Mouse (Mus musculus) naive thymus-derived CD4-positive, alpha-beta T cell, adult 2 months (primary cell): ENCODE results near the gene Zbtb3.

Experiments
- DNase-seq: peaks from one replicate; pipeline ENCODE4 v3.0.0-alpha.2; 2011; ENCODE audit warnings: low read depth

Zbtb3 gene

DNA sequence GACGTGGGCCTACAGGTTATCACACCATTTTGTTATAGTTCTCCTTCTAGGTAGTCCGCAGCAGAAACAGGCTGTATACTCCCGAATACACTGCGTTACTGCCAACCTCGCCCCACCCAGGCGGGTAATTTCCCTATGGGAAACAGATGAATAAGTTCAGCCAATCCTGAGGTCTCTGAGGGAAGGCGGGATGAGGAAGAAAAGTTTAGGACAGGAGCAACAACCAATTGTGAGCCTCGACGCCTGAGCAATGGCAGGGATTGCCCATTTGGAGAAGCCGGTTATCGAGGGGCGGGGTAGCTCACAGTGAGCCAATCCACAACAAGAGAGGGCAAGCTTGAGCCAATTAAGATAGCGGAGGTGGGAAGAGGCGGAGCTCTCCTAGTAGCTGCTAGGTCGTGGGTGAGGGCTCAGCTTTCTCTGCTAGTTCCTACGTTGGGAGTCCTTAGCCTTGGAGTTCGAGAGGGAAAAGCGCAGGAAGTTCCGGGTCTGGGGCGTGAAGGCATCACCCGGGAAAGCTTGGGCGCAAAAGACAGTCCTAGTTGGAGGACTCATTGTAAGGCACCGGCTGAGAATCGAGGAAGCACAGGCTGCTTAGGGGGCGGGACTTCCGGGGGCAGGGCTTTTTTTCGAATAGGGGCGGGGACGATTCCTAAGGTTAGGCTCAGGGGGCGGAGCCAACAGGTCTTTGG lies at the start of gene Zbtb3:
Gene Zbtb3 (plus strand): TSS at position 426 of the 692 bp plus-strand sequence.
- DNase-seq, result peak; percentile 95

DNA sequence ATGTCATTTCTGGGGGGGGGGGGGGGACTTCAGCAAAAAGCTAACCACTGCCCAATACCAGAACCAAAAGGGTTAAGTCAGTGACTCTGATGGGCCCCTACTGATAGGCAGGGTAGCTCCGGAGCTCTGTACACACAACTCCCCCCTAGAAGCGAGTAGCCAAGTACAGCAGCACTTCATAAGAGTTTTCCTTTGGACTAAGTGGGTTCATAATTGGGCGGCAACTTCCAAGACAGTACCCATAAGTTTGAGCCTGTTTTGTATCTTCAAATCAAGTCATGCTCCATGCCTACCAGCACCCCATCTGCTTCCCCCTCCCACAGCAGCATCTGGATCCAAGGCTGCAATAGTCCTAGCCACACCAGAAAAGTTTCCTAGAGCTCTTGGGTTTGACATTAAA lies 46.7 kb upstream of the Zbtb3 start:
- no peak for DNase-seq

DNA sequence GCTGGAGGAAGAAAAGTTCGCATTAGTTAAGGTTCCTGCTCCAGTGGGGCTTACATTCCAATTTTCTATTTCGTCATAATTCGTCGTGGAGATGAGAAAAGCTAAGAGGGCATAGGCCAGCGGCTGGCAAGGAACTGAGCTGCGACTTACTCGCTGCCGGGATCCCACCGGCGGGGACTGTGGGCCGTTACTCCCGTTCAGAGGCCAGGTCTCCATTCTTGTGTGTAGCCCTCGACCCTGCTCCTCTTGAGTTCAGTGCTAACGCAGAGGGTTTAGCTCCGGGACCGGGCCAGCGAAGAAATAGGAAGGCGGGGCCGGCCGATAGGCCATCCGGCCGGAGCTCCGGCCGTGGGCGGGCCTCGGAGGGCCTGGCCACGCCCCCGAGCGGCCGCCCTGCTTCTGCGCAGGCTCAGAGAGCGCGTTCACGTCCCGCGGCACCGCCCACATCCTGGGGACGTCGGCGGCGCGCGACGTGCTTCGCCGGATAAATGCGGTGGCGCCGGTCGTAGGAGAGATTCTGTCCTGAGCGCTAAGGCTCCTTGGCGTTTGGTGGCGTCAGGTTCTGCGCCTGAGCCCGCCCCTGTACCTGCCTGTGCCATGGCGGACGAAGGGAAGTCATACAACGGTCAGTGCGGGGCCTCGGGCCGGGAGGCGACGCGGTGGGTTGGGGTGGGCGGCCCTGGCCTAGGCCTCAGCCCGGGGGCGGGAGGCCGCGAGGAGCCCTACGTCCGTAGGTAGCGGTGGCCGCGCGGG lies 45.5 kb upstream of the Zbtb3 start, which contains the start of gene Nxf1:
Gene Nxf1 (plus strand): TSS at position 439 of the 753 bp plus-strand sequence.
- DNase-seq, result peak; percentile 95

DNA sequence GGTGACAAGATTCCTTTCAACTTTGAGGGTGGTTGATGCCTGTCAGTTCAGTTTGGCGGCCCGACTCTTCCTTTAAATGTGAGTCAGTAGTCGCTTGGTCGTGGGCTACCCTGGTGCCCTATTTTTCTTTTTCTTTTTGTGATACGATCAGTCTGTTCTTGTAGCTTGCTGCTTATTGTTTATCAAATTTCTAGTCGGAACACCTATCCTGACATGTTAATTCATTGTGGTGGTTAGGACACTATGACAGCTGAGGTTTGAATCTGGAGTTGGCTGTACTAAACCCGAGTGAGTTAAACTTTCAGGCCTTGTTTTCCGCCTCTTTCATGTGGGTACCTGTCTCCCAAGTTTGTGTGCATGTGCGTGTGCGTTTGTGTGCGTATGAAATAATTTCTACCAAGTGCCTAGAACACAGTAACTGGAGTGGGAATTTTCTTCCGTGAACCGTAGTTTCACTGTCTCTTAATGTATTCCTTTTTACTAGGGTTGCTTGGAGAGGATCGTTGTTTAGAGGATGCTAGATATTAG lies 44.8 kb upstream of the Zbtb3 start:
- peak; percentile 76 for DNase-seq

DNA sequence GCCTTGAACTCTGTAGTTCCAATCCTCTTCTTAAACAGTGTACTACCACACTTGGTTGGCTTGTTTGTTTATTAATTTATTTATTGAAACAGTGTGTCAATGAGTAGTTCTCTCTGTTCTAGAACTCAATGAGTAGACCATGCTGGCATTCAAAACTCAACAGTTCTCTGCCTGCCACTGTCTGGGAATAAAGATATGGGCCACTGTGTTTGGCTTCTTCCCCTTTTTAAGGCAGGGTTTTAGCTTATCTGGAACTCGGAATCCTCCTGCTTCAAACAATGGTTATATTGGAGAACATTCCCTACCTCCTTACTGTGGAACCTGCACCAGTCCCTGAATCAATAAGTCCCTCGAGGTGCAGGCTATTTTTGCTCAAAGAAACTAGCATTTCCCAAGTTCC lies 43.5 kb upstream of the Zbtb3 start:
- no peak for DNase-seq

DNA sequence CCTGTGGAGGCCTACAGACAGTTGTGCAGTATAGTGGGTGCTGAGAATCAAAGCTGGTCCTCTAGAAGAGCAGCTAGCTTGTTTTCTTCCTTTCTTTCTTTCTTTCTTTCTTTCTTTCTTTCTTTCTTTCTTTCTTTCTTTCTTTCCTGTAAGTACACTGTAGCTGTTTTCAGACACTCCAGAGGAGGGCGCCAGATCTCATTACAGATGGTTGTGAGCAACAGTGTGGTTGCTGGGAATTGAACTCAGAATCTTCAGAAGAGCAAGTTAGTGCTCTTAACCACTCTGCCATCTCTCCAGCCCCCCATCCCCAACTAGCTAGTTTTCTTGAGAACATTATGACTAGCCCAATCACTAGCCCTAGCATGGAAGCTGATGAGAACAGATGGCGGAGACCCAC lies 41.6 kb upstream of the Zbtb3 start:
- DNase-seq, result no peak

DNA sequence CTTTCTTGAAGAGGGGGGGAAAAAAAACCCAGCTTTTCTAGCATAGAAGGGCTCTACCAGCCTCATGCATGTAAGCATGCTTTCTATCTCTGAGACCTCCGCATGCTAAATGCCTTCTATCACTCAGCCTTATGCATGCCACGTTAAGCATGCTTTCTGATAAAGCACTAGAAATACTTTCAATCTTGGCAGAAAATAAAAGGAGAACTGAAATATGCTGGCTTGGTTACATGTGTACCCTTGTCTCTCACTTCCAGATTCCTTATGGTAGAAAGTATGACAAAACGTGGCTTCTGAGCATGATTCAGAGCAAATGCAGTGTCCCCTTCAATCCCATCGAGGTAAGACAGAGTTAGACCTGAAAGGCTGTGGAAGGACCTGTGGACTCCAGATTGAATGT lies 39.1 kb upstream of the Zbtb3 start:
- DNase-seq, result no peak

DNA sequence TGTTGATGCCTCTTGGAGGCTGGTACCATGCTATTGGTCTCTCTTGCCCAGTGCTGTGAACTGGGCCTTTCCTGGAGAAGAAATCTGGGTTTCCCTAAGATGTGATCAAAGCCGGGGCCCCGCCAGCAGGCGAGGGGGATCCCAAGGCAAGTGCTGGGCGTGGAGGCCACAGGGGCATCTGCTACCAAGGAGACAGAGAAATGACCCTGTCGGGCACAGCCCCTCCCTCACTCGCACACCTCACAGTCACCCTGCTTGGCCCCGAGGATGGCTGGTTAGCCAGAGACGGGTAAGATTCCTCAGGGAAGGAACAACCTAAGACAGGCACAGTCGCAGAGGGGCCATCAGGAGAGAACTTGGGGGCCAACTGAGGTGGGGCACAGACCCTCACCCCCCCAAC lies 36.8 kb upstream of the Zbtb3 start:
- DNase-seq, result no peak

DNA sequence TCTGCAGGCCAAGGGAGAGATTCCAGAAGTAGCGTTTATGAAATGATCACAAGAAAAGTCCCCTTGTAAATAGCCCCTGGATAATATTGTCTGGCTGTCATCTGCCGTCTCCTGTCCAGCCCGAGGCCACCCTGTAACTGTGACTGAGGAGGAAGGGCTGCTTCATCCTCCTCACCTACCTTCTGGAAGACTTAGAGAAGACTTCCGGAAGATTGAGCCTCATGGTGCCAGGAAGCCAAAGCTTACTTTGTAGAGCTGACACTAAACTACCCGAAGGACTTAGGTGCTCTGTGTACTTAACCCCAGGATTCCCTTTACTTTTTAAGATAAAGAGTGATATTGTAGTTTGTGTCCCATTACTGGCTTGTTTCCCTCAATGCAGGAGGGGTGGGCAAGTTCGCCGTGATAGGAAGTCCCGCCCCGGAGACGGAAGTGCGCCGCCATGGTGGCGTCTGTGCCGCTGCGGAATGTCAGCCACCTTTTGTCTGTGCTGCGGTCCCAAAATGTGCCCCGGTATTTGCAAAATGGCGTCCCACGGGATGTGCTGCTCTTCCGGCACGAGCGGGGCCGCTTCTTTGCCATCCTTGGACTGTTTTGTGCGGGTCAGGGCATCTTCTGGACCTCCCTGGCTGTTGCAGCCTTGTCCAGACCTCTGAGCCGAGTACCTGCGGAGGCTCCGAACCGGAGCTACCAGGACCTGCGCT lies 31.6 kb upstream of the Zbtb3 start, which contains the start of gene Tmem223:
Gene Tmem223 (plus strand): TSS at position 430 of the 704 bp plus-strand sequence.
- peak; percentile 89 for DNase-seq

DNA sequence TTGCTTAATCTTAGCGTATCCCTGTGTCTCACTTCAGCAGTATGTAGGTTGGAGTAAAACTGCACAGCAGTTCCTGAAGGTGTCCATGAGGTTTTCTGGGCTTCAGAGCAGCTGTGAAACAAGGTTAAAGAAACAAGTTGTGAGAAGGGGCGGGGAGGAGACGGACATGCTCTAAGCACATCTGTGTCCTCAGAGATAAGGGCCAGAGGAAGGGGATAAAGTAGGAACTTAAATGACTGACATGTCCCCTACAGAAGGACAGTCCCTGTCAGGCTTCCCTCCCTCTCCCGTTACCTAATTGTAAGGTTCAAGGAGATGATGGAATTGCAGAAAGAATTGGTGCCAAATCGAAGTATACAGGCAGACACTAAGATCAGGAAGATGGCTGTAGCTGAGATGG lies 29.4 kb upstream of the Zbtb3 start:
- DNase-seq, result no peak

DNA sequence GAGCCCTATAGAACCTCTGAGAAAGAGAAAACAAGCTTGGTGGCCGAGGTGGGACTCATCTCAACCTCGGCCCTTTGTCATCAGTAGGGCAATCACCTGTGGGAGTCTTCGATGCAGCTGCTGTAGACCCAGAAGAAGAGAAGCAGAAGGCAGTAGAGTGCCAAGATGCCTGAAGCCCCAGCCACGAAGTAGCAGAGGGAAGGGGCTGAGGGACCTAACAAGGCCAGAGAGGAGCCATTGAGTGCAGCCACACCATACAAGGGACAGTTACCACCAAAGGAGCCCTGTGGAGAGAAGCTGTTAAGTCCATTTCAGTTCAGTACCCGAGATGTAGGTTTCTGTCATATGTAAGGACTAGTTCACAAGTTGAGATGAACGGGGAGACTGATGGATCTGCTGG lies 28.9 kb upstream of the Zbtb3 start:
- DNase-seq, result no peak

DNA sequence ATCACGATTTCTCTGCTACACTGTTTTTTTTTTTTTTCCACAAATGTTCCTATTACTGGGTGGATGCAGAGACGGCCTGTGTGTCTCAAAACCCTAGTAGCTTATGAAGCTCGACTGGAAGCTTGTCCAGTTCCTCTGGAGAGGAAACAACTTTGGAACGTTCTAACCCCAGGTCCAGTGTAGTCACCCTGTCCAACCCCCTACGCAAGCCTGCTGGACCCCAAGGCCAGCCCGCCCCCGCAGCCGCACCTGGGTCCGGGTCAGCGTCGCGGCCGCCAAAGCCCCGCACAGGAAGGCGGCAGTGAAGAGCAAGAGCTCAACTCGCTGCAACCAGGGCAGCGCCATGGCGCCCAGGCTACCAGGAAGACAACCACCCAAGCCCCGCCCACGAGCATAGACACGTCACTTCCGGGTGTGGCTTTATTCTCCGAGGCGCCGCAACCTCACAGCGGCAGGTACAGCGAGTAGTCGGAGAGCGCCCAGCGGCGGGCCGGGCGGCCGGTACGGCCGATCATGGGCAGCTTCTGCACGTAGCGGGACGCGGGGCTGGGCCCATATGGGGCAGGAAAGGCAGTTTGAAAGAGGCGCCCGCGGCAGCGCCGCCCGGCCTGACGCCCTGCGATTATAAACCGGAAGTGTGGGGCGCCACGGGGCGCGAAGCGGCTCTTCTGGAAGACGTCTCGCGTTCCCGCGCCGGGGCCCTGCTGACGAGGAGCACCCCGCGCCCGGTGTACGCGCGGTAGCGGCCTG lies 28.1 kb upstream of the Zbtb3 start, which contains the start of gene Tmem179b:
Gene Tmem179b (minus strand): TSS at position 382 of the 750 bp plus-strand sequence.
- DNase-seq, result peak; percentile 98

DNA sequence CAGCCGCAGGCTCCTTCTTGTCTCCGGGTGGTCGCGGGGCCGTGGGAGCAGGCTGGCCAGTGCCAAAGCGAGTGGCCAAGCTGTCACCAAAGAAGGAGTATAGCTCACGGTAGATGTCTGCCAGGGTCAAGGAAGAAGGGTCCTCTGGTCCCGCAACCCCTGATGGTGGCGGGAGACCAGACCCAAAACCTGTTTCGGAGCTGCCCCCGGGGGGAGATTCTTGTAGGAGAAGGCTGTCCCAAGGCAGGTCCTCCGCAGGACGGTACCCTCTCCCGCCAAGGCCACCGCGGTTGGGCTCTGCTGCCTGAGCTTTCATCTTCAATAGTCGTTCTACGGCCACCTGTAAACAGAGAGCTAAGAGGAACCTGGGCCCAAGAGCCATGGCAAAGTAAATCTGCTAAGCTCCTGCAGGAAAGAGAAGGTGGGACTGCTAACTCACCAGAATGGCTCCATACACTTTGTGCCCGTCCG lies 27.4 kb upstream of the Zbtb3 start:
- no peak for DNase-seq

DNA sequence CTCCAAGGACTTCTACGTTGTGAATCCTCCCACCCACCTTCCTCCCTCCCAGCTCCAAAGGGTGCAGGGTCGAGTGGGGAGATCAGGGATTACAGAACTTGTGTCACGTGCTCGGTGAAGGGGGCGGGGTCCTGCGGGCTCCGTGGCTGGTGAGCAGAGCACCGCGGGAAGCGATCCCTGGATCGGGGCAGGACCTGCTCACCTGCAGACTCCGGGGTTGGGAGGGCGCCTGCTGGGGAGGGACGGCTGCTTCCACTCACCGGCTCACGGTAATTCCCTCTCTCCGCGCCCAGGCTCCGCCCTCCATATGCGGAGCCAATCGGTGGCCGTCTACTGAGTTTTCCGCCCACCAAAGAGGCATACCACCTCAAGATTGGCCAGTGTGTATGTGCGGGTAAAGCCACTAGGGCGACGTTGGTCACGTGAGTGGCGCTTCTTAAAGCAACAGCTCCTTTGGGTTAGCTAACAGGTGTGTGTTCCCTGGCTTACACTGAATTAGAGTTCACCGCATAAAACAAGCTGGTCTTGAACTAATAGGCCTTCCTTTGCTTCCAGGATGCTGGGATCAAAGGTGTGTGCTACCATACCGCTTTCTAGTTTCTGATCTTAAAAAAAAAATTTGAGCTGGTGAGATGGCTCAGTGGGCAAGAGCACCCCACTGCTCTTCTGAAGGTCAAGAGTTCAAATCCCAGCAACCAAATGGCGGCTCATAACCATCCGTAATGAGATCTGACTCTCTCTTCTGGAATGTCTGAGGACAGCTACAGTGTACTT lies 16.2 kb upstream of the Zbtb3 start, which contains the start of gene Taf6l:
Gene Taf6l (minus strand): TSS at position 410 of the 774 bp plus-strand sequence.
- DNase-seq, result peak; percentile 96

DNA sequence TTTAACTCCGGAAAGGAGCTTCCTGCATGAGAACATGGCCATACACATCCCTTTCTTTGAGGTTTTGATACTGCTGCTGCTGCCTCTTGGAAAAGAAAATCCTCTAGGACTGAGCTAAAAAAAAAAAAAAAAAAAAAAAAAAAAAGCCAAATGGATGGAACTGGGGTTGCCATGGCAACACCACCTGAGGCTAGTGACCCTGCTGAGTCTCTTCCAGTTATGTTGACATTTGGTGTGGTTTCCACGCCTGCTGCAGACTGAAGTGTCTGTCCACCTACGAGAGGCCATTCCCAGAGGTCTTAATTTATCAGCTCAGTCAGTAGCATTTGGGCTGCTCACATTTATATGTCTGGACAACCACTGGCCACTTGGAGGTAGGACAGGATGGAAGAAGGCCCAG lies 13.8 kb upstream of the Zbtb3 start:
- DNase-seq, result no peak

DNA sequence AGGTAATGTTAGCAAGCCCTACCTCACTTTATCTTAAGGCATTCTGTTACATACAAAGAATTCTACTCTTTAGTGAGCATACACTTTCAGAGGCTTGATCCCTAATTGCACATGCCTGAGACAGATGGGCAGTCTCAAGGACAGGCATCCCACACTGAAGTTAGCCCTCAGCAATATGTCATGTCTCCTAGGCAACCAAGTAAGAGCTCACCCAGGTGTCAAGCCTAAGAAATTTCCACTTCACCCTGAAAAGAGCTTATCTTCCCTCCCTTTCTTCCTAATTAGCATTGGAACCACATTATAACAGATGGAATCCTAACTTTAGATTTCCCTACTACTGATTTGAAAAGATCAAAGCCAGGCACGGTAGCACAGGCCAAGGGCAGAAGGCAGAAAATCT lies 13.2 kb upstream of the Zbtb3 start:
- DNase-seq, result no peak

DNA sequence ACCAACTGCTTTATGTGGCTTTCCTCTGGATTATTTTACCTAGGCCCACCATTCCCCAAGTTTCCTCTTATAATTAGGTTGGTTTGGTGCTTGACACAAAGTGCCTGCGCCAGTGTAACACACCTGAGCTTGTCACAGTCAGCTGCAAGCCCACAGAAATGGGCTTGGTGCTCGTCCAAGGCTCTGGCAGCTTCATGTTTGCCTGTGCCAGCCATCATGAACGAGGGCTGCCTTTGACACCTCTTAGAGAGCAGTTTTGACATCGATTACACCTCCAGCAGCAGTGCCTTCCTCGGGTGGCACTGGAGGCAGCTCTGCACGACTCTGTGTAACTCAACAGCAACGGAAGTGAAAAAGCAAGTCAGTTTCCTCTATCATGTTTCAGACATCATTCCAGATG lies 12.2 kb upstream of the Zbtb3 start:
- no peak for DNase-seq

DNA sequence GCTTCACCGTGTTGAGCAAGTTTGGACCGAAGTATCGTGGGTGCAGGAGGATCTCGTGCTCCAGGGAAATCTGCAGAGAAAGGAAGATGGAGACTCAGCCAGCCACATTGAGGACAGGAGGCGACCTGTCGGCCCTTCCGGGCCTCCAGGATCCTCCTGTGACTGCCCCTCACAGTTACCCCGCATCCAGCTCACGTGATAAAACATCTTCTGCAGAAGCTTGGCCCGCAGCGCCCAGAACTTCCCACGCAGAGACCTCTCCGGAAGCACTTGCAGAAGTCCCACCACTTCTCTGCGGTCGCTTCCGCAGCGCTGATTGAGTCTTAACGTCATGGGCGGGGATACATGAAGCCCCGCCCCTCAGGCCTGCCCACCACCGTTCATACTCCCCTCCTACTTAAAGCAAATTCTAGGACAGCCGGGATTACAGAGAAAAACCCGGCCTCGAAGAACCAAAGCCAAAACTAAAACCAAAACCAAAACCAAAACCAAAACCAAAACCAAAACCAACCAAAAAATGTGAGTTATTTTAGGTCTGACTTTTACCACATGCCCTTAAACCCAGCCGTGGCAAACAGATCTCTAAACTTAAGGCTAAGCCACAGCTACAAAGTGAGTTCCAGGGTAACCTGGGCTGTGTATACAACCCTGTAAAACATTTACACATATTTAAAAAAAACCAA lies 4.0 kb upstream of the Zbtb3 start, which contains the start of gene Polr2g:
Gene Polr2g (minus strand): TSS at position 314 of the 683 bp plus-strand sequence.
- DNase-seq, result peak; percentile 92

DNA sequence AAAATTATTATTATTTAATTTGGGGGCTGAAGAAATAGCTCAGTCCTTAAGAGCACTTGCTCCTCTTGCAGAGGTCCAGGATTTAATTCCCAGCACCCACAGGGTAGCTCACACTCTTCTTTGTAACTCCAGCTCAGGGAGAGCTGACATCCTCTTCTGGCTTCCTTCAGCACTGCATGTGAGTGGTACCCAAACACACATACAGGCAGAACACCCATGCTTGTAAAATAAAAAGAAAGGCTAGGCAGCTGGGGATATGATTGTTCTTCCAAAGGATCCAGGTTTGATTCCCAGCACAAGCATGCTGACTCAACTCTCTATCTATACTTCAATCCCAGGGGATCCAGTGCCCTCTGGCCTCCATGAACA lies 3.4 kb upstream of the Zbtb3 start:
- peak; percentile 40 for DNase-seq

DNA sequence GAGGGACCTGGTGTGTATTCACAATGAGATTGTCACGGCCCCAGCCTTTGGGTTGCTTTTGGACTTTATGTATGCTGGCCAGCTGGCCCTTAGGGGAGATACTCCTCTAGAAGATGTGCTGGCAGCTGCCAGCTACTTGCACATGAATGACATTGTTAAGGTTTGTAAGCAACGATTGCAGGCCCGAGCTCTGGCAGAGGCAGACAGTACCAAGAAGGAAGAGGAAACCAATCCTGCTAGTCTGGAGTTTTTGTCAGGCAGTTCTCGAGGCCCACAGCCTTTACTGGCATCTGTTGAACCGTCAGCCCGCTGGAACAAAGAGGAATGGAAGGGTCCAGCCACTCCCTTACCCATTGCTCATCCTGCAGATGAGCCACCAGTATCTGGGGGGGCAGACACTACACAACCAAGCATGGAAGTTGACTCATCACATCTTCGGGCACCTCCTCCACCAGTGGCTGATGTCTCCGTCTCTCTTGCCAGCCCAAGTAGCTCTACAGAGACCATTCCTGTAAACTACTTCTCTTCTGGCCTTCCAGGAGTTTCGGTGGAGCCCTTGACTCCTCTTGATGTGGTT lies 937 bp downstream of the Zbtb3 start:
- no peak for DNase-seq
